Mouse (Mus musculus): ENCODE data around the gene Wscd2.

Wscd2 gene

DNA sequence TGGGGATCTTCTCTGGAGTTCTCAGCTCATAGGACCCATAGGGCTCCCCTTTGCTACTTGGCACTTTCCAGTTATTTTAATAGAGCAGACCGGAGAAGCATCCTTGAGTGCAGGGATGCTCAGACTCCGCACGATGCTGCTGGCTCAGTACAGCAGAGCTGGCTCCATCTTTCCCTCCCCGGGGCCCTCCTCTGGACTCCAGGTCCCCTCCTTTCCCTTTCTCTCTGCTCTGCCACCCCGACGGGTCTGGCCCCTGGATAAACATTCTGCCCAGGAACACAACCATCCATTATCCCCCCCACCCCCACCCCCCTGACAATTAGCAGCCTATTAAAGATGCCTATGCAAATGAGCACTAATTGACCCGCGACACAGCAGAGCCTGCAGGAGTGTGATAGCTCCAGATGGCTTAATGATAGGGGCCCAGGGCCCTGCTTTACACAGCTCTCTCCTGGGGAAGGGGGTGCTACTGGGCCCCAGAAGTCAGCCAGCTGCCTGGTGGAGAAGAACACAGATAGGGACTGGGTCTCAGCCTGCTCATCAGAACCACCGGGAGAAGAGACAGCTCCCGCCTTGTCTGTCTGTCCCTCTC lies 52.8 kb downstream of the Wscd2 start:
- DNase-seq, result no peak

- peak; percentile 27 for DNase-seq
These were observed 58.0 kb downstream of the Wscd2 start for GRCm38 (mm10) chr5:113547949-113548700.

GRCm38 (mm10) chr5:113550249-113550648 lies 60.1 kb downstream of the Wscd2 start:
- no peak for DNase-seq

GRCm38 (mm10) chr5:113550759-113551158 lies 60.6 kb downstream of the Wscd2 start:
- DNase-seq, result no peak

DNA sequence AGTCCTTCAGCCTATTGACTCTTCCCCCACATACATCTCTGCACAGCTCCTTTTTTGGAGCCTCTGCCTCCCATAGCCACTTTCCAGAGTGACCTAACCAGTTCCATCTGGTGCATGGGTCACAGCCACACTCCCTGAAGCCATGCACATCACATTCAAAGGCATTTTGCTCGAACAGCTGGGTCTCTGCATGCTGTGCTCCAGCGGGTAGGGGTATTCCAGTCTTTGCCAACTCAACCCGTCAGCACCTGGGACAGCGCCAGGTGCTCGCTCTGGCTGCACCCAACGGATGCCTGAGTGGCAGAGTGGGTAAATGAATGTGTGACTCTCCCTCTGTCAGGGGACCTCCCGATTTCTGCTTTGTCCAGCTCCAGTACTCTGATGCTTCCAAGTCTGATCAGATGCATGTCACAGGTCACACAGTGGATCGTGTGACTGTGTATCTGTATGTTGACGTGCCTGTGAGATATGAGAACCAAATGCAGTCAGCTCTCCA lies 63.3 kb downstream of the Wscd2 start:
- DNase-seq, result no peak

DNA sequence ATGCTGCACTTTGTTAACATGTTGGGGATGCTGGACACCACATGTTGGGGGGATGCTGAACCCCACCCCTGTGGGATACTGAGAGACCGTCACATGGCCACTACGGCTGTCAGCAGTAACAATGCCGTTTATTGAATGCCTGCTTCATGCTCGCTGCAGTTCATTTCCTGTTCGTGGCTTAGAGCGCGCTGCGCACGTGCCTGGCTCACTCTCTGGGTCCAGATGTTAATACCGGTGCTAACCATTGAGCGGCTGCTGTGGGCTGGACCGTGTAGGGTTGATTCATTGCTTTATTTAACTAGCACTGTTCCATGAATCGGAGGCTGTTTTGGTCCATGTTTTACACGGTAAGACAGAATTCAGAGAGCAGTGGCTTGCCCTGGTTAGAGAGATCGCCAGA lies 64.0 kb downstream of the Wscd2 start:
- DNase-seq, result no peak

DNA sequence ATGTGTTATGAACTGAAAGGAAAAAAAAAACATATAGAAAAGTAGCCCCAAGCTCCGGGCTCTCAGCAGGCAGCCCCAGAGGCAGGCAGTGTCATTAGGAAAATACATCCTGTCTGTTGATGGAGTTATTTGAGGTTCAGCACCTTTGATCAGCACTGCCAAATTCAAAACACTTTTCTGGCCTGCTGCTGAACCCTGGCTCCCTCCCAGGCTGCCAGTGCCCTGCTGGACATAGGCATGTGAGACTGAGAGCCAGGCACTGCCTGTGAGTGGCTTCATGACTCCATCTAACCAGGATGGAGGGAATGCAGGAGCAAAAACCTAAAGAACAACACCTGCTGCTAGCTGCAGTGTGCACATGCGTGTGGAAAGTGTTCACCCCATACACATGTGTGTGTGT lies 64.4 kb downstream of the Wscd2 start:
- no peak for DNase-seq

GRCm38 (mm10) chr5:113555684-113556083 lies 65.6 kb downstream of the Wscd2 start:
- no peak for DNase-seq

- no peak for DNase-seq
These were observed 67.9 kb downstream of the Wscd2 start for GRCm38 (mm10) chr5:113558065-113558464.

GRCm38 (mm10) chr5:113559627-113560026 lies 69.5 kb downstream of the Wscd2 start:
- peak; percentile 23 for DNase-seq

DNA sequence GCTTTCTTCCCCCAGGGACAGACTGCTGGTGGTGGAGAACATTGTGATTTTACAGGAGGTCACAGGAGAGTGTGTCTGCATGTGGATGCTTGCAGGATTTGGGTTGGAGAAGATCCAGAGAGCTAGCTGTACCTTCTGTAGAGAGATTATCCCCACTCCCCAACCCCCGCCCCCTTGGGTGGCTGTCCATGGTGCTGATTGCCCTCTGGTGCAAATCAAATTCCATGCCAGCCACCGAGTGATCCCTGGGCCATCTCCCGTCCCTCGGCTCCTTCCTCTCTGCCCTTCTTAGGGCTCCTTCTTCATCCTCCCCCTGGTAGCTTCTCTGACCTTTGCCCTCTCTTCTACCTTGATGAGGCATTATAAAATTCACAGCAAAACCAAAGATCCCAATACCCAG lies 74.3 kb downstream of the Wscd2 start:
- no peak for DNase-seq

GRCm38 (mm10) chr5:113565101-113565854 lies 75.1 kb downstream of the Wscd2 start:
- DNase-seq, result no peak

GRCm38 (mm10) chr5:113565858-113566257 lies 75.7 kb downstream of the Wscd2 start:
- DNase-seq, result no peak

- no peak for DNase-seq
These were observed 80.1 kb downstream of the Wscd2 start for GRCm38 (mm10) chr5:113570056-113570717.

DNA sequence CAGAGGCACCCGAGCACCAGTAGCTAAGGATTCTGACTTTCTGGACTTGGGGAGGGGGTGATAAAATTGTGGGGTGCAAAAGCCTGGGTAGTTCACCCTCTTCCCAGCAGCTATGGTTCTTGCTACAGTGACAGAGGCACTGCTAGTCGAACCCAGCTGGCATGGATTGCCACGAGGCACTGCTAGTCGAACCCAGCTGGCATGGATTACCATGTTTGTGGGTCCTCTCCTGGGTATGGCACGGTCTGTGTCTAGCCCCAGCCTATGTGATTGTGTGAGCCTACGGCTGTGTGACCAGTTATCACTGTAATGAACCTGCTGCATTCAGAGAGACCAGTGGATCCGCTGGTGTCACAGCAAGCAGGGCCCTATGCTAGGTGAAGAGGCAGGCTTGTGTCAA lies 87.4 kb downstream of the Wscd2 start:
- no peak for DNase-seq

DNA sequence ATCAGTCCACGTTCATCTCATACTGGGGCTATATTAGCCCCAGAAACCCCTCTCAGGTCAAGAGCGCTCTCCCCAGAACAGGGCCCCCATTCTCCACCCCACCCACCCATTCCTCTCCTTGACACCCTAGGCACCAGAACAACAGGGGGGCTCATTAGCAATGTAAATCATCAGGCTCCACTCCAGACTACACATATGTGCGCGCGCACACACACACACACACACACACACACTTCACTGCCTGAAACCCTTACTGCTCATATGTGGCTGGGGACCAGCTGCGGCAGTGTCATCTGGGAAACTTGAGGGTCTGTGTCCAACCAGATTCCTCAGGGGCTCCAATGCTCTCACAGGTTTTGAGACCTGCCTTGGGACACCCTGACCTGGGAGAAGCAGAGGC lies 88.3 kb downstream of the Wscd2 start:
- no peak for DNase-seq

- no peak for DNase-seq
These were observed 89.0 kb downstream of the Wscd2 start for GRCm38 (mm10) chr5:113579128-113579527.

- DNase-seq, result no peak
These were observed 90.1 kb downstream of the Wscd2 start for GRCm38 (mm10) chr5:113580248-113580647.

DNA sequence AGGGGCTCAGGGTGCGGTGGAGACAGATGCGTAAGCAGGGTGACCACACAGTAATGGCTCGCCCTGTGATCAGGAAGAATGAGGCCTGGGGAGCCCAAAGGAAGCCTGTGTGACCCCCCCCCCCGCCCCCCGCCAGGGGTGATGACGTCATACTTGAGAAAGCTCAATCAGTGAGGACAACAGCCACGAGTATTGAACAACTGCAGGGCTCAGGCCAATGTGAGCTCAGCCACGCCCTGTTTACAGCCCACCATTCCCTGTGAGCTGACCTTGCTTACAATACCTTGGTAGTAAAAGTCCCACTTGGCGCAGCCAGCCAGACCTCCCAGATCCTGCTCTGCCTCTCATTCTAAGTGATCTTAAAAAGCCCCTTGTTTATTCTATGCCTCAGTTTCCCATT lies 90.7 kb downstream of the Wscd2 start:
- no peak for DNase-seq

GRCm38 (mm10) chr5:113583424-113584162 lies 93.5 kb downstream of the Wscd2 start:
- DNase-seq, result no peak

- no peak for DNase-seq
These were observed 94.3 kb downstream of the Wscd2 start for GRCm38 (mm10) chr5:113584439-113584838.

- DNase-seq, result peak; percentile 48
These were observed 95.7 kb downstream of the Wscd2 start for GRCm38 (mm10) chr5:113585619-113586457.
